Mouse (Mus musculus) neural tube, embryonic 15.5 days (tissue): Measurements from ENCODE around the gene Sntb2. TPM values are rescaled to one million over a fixed set of nuclear protein-coding genes. Genes with fewer than 3 reads are reported as not detected.

Experiments used
- ATAC-seq: fragments of 200-750 bp; cut with Nextera tagmentation; 2 replicates; pipeline ENCODE4 v1.8.0; 2017; ENCODE audit warnings: mild to moderate bottlenecking, moderate TSS enrichment, moderate library complexity; ENCODE audit not compliant: low FRiP score
- H3K27ac ChIP-seq: fragments of 300-500 bp; sonication (generic); replicated peaks from 2 replicates; pipeline ENCODE4 v1.5.1; 2015; ENCODE audit warnings: mild to moderate bottlenecking, inconsistent platforms
- H3K27me3 ChIP-seq: fragments of 300-500 bp; sonication (generic); replicated peaks from 2 replicates; pipeline ENCODE4 v1.6.1; 2015; ENCODE audit warnings: inconsistent platforms
- H3K36me3 ChIP-seq: fragments of 300-500 bp; sonication (generic); 2 replicates; pipeline ENCODE4 v1.6.1; 2015; ENCODE audit warnings: inconsistent platforms
- H3K4me1 ChIP-seq: fragments of 300-500 bp; sonication (generic); 2 replicates; pipeline ENCODE4 v1.6.1; 2015; ENCODE audit warnings: inconsistent platforms
- H3K4me2 ChIP-seq: fragments of 300-500 bp; sonication (generic); 2 replicates; pipeline ENCODE4 v1.6.1; 2015; ENCODE audit warnings: inconsistent platforms, mild to moderate bottlenecking, moderate library complexity
- H3K4me3 ChIP-seq: fragments of 300-500 bp; sonication (generic); replicated peaks from 2 replicates; pipeline ENCODE4 v1.5.1; 2015; ENCODE audit warnings: mild to moderate bottlenecking, inconsistent platforms
- H3K9ac ChIP-seq: fragments of 300-500 bp; sonication (generic); replicated peaks from 2 replicates; pipeline ENCODE4 v1.6.1; 2015; ENCODE audit warnings: mild to moderate bottlenecking, inconsistent platforms
- H3K9me3 ChIP-seq: fragments of 300-500 bp; sonication (generic); replicated peaks from 2 replicates; pipeline ENCODE4 v1.6.1; 2016; ENCODE audit warnings: inconsistent platforms
- WGBS: fragments of 180-500 bp; shearing (Covaris S2); methylation state at CpG from one replicate; pipeline ENCODE4 v1.1.7; 2015; ENCODE audit warnings: mixed read lengths; 5-methylcytosine and 5-hydroxymethylcytosine counted together
- polyA plus RNA-seq: library from polyadenylated mRNA; unstranded; fragments of >200 nt; fragmentation: Nextera tagmentation; extraction: Ambion mirVana; gene quantifications from 2 replicates; pipeline ENCODE4 v1.2.1, GENCODE M21; 2015

Gene Sntb2
- polyA plus RNA-seq: 6.6 and 8.7 TPM in 2 replicates

DNA sequence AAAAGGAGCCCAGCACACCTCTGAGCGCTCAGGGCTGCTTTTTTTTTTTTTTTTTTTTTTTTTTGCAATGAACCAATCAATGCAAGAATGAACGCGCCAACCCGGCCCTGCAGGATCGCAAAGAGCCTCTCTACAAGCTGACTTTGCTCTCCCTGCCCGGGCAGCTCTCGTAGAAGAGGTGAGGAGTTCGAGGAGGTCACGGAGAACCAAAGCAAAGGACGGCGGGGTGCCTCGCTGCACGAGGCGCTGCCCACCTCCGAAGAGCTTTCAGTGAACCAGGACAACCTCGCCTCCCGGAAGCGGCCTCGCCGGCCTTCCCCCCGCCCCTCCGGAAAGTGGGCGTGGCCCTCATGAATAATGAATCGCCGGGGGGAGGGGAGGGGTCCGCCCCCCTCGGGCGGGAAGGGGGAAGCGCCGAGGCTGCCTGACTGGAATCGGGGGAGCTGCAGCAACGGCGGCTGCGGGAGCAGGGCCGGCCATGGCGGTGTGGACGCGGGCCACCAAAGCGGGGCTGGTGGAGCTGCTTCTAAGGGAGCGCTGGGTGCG is at the start of gene Sntb2:
Gene Sntb2, plus strand, starts transcription at position 427 of the 546 bp plus-strand sequence.
- Histone ChIP-seq H3K4me1 (peaks cover 34% of the 10 kb centered on the region), H3K4me2 (peak within 1 kb of the TSS; percentile 87), H3K27me3 (peaks cover 23% of the 10 kb centered on the region), H3K9ac (peak within 1 kb of the TSS; percentile 64), H3K9me3 (no peaks in the 10 kb centered on the region), H3K4me3 (peak within 1 kb of the TSS; percentile 83), H3K27ac (peak within 1 kb of the TSS; percentile 91), H3K36me3 (no peaks in the 10 kb centered on the region)
- under 1% methylated on average over 35 of the region's 41 CpGs for WGBS
- ATAC-seq: peak; percentile 88

DNA sequence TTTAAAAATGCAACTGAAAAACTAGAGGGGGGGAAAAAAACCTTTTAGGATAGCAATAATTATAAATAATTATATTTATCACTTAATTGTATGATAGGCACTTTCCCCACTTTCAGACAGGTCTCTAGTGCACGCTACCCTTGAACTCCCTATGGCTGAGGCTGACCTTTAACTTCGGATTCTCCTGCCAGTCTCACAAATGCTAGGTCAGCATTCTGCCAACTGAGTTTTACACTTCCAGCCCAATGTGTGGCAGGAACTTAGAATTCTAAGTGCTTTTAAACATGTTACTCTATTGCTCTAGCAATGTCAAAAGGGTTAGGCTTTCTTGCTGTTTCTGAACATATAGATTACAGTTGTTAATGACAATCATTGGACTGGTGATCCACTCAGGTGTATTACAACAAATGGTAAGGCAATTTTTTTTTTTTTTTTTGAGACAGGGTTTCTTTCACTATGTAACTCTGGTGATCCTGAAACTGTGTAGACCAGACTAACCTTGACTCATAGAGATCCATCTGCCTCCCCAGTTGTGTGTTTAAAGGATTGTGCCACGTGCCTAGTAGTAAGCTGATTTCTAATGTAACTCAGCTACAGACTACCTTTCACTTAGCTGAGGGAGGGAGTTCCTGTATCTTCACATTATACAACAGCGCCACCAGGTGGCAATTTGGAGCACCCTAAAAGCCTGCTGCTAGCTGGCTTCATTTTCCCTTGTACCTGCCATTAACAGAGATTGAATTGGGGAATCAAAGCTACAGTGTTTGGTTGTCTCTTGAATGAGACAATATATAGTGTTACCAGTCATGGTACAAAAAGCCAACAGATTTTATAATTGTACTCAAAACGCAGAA is 48.0 kb upstream of the Sntb2 start:
- H3K27me3 ChIP-seq: no peaks in the 10 kb centered on the region
- H3K4me1 ChIP-seq: peaks cover 15% of the 10 kb centered on the region
- H3K9ac ChIP-seq: no peak overlapping the region
- no peak overlapping the region for H3K4me2 ChIP-seq
- no peak overlapping the region for H3K27ac ChIP-seq
- no peak overlapping the region for H3K4me3 ChIP-seq
- no peaks in the 10 kb centered on the region for H3K9me3 ChIP-seq
- WGBS: 44% methylated on average over 5 of the region's 5 CpGs
- peak; percentile 78 for ATAC-seq
- peaks cover 35% of the 10 kb centered on the region for H3K36me3 ChIP-seq

DNA sequence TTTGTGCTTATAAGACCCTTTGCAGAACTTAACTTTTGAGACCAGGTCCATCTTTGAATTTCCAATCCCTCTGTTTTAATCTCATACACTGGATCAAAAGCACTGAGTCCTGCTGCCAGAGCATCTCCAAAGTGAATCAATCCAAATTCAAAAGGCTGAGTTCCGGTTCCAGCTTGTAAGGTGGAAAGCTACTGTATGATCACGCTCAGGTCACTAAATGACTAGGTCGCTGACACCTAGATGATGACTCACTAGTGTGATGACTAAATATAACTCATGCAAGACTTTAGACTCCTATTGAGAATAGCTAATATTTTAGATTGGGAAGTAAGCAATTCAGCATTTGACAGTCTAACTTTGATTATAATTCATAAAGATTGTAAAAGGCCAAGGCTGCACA is 46.7 kb upstream of the Sntb2 start:
- Histone ChIP-seq H3K4me2 (no peak overlapping the region), H3K9me3 (no peaks in the 10 kb centered on the region), H3K27ac (no peak overlapping the region), H3K36me3 (peaks cover 25% of the 10 kb centered on the region), H3K27me3 (no peaks in the 10 kb centered on the region), H3K4me1 (peaks cover 15% of the 10 kb centered on the region), H3K9ac (no peak overlapping the region), H3K4me3 (no peak overlapping the region)
- ATAC-seq: no peak
- WGBS: 88% methylated on average over 3 of the region's 3 CpGs

DNA sequence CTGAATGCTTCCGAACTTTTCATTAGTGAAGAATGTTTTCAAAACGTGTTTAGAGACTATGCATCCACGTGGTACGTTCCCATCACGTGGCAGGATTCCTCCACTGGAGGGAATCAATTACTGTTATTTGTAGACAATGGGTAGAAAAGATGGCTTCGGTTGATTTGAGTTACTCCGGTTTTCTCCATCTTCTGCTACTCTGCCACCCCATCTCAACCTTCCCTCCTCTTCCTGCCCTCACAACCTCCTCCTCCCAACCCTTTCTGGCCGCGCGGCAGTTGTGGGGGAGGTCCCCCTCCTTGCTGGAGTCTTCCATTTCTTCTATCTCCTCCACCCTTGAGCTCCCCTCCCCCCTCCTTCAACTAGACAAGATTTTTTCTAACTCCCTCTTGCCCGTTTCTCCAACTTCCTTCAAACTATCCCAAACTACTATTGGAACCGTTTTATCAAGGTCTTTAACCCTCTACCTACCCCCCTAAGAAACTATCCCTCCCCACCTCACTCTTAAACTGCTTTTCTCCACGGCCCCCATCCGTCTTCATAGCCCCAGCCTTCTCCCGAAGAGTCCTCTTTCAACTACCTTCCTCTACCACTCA is 43.2 kb upstream of the Sntb2 start:
- Histone ChIP-seq H3K27ac (peak overlapping the region; percentile 94), H3K4me3 (peak overlapping the region; percentile 96)
- under 1% methylated on average over 15 of the region's 15 CpGs for WGBS

DNA sequence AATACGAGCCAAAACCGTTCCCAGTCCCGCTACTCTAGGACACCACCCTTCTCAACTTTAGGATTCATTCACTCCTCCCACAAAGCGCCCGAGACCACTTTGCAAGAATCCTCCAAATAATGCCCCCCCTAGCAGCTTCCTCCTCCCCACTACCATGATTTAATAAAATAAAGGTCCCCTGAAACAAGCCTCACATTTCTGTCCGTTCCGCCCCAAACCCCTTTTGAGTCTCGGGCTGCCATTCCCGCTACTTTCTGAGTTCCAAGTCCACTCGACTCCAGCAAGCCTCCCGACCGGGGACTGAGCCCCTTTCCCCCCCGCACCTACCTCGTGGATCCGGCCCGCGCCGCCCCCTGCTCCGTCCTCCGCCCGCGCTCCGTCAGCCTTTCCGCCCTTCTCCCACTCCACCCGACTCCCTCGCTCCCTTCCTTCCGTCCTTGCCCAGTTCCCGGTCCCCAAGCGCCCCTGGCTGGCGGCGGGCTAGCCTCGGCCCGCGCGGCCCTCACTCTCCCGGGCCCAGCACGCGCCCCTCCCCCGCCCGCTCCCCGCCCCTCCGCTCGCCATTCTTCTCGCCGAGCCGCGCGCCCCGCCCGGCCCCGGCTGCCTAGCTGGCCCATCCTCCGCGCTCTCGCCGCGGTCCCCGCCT is 42.6 kb upstream of the Sntb2 start:
- peaks cover 26% of the 10 kb centered on the region for H3K4me1 ChIP-seq
- peaks cover 18% of the 10 kb centered on the region for H3K36me3 ChIP-seq
- H3K27ac ChIP-seq: peak overlapping the region; percentile 94
- ATAC-seq: peak; percentile 81
- H3K4me3 ChIP-seq: peak overlapping the region; percentile 96
- no peaks in the 10 kb centered on the region for H3K9me3 ChIP-seq
- H3K4me2 ChIP-seq: peak overlapping the region; percentile 80
- peak overlapping the region; percentile 92 for H3K9ac ChIP-seq
- no peaks in the 10 kb centered on the region for H3K27me3 ChIP-seq
- WGBS: under 1% methylated on average over 53 of the region's 57 CpGs

More for the DNA sequence above, 43.2 kb upstream of the Sntb2 start:
- Histone ChIP-seq H3K9me3 (no peaks in the 10 kb centered on the region), H3K9ac (peak overlapping the region; percentile 92), H3K4me1 (peaks cover 26% of the 10 kb centered on the region), H3K27me3 (no peaks in the 10 kb centered on the region), H3K4me2 (peak overlapping the region; percentile 80), H3K36me3 (peaks cover 16% of the 10 kb centered on the region; the same call in 1 of the 2 replicates)
- no peak for ATAC-seq

DNA sequence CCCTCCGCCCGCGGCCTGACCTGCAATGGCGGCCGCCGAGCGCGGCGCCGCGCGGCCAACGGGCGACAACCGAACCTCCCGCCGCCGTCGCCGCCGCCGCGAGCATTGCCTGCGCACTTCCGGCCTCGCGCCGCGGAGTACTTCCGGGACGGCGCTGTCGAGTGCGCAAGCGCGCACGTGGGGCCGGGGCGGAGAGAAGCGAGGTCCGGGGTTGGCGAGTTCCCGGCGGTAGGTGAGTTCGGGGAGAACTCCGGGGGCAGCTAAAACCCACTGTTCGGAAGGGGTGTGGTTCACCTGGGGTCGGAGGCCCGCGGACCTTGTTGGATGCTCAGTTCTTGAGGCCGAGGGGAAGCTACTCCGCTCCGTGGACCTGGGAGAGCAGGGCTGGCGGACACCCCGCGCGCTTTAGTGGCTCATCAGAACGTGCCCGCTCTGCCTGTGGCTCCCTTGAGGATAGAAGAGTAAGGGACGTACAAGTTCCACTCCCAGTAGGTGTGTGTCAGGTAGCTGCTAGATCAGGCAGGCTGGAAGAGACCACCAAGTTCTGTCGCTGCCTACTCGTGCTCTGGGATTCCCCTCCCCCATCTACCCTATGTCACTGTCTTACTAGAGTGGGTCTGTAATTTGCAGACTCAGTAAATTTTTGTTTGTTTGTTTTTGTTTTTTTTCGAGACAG is 41.9 kb upstream of the Sntb2 start, which contains the start of gene Utp4:
Gene Utp4, plus strand, starts transcription at position 156 of the 676 bp plus-strand sequence.
- H3K27ac ChIP-seq: peak within 1 kb of the TSS; percentile 94
- peak within 1 kb of the TSS; percentile 92 for H3K9ac ChIP-seq
- no peaks in the 10 kb centered on the region for H3K9me3 ChIP-seq
- peaks cover 25% of the 10 kb centered on the region for H3K36me3 ChIP-seq
- peak within 1 kb of the TSS; percentile 80 for H3K4me2 ChIP-seq
- peaks cover 26% of the 10 kb centered on the region for H3K4me1 ChIP-seq
- WGBS: under 1% methylated on average over 63 of the region's 63 CpGs
- peak within 1 kb of the TSS; percentile 96 for H3K4me3 ChIP-seq
- ATAC-seq: peak; percentile 95
- H3K27me3 ChIP-seq: no peaks in the 10 kb centered on the region

DNA sequence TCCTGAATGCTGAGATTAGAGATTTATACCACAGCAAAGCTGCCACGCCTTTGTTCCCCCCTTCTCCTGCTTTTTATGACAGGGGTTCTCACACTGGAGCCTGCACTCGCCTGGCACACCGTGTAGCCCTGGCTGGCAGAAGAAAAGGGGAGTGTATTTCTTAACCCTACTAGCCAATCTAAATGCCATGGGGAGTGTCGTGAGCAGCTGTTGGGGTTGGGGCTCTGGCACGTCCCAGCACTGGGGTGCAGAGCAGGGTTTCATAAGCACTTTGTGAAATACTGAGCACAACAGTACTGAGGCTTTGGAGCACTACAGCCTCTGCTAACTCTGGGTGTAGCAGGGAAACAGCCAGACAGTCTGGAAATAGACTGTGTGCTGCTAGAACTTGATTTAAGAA is 36.1 kb upstream of the Sntb2 start:
- Histone ChIP-seq H3K27me3 (no peaks in the 10 kb centered on the region), H3K4me1 (peaks cover 5% of the 10 kb centered on the region), H3K4me3 (no peak overlapping the region), H3K4me2 (no peak overlapping the region), H3K27ac (no peak overlapping the region), H3K9me3 (no peaks in the 10 kb centered on the region), H3K36me3 (peaks cover 78% of the 10 kb centered on the region), H3K9ac (no peak overlapping the region)
- no peak for ATAC-seq
- WGBS: 86% methylated on average over 5 of the region's 5 CpGs

DNA sequence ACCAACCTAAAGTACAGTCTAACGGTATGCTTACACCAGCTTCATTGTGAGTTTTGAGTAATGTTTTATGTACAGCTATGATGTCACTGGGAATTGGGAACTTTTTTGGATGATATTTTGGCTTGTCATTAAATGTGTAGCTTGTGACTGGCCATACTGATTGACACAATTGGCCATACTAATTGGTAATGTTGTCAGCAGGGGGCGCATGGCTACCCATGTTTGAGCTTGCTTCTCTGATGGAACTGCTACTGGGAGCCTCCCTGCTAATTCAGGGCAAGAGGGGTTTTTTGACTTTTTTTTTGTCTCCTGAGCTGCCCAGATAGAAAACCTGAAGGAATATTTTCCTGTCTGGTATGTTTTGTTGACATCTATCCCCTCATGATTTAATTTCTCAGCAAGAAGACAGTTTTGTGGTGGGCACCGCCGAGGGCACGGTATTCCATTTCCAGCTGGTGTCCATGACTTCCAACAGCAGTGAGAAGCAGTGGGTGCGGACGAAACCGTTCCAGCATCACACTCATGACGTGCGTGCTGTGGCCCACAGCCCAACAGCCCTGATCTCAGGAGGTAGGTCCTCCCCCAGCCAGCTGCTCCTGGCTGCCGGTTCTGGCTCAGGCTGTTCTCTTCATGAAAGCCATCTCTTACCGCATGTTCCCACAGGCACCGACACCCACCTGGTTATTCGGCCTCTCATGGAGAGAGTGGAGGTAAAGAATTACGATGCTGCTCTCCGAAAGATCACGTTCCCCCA is 29.6 kb upstream of the Sntb2 start:
- WGBS: 96% methylated on average over 17 of the region's 17 CpGs
- peaks cover 79% of the 10 kb centered on the region for H3K36me3 ChIP-seq
- no peaks in the 10 kb centered on the region for H3K9me3 ChIP-seq

DNA sequence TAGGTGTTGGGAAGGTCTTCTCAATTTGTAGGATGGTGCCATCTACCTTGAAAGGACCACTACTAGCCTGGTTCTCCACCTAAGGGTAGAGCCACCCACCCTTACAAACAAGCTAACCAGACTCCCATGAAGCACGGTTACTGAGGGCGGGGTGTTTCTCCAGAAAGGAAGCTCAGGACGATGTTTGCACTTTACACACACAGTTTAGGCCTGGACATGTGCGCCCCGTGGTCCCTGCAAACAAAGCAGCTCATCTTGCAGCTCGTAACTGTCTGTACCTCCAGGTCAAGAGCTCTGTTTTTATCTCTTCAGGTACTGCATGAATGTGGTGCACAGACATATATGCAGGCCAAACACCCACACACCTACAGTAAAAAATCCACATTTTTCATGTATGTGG is 28.9 kb upstream of the Sntb2 start:
- Histone ChIP-seq H3K36me3 (peaks cover 78% of the 10 kb centered on the region), H3K27ac (no peak overlapping the region), H3K4me2 (no peak overlapping the region), H3K9ac (no peak overlapping the region), H3K27me3 (no peaks in the 10 kb centered on the region), H3K4me3 (no peak overlapping the region), H3K9me3 (no peaks in the 10 kb centered on the region), H3K4me1 (no peaks in the 10 kb centered on the region)
- 98% methylated on average over 6 of the region's 6 CpGs for WGBS
- no peak for ATAC-seq

More for the DNA sequence above, 29.6 kb upstream of the Sntb2 start:
- H3K4me2 ChIP-seq: no peak overlapping the region
- no peak overlapping the region for H3K27ac ChIP-seq
- no peak overlapping the region for H3K9ac ChIP-seq
- H3K4me3 ChIP-seq: no peak overlapping the region
- no peak for ATAC-seq
- no peaks in the 10 kb centered on the region for H3K4me1 ChIP-seq
- no peaks in the 10 kb centered on the region for H3K27me3 ChIP-seq

DNA sequence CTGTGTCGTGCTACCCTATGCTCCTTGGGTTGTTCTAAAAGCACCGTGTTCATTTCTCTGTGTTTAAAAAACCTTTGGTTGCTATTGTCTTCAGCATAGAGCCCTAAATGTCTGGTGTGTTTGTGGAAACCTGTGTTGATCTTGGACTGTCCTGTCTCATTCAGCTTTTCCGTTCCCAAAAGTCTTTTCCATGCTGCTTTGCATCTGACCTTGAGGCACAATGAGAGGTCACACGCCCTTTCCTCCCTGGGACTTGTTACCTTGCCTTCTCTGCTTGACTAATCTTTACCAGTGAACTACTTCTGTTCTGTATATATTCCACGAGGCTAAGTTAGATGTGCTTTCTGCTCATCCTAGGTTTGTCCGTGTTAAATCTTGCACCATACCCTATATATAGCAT is 28.1 kb upstream of the Sntb2 start:
- no peak for ATAC-seq

More for the DNA sequence above, 28.1 kb upstream of the Sntb2 start:
- Histone ChIP-seq H3K4me3 (no peak overlapping the region), H3K27me3 (no peaks in the 10 kb centered on the region), H3K9ac (no peak overlapping the region), H3K9me3 (no peaks in the 10 kb centered on the region), H3K36me3 (peaks cover 77% of the 10 kb centered on the region), H3K4me2 (no peak overlapping the region), H3K4me1 (no peaks in the 10 kb centered on the region), H3K27ac (no peak overlapping the region)
- WGBS: 89% methylated on average over 6 of the region's 6 CpGs
